Mouse (Mus musculus): ENCODE results near the gene Leprot.

The Leprot gene

DNA sequence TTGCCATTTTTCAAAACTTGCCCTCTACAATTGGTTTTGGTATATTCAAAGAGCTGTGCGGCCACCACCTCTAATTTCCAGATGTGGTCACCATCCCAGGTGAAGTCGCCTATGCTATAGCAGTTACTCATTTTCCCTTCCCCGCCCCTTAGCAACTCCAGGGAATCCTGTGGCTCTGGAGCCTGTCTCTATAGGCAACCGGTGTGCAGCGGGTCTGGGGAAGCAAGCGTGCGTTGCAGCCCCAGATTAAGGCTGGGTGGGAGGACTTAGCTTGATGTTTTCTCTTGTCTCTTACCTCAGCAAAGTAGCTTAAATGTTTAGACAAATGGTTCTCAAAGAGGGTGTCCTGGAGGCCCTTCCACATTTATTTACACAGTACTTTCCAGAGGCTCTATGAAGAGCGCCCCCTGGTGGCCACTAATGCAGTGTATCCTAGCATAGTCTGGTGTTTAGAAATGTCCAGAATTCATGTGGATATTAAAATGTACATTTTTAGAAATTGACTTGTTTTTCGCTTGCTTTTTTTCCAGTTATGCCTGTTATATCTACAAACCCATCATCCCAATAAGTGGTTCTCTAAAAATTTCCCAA is 16.7 kb downstream of the Leprot start:
- no peak for DNase-seq (ENCODE audit: low spot score in 2 of 2)

DNA sequence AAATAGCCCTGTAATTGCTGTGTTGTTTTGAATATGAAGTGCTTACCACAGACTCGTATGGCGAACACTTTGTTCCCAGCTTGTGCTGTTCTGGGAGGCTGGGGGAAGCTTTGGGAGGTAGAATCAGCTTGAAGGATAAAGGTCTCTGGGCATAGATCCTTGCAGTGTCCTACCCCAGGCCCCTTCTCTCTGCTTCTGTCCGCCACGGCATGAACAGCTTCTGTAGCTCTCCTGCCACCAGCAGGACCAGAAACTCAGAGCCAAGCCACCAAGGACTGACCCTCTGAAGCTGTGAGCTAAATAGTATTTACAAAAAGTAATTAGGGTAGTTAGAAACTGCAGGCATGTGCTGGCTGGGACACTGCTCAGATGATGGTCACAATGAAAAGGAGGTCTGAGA is 17.2 kb downstream of the Leprot start:
- no peak for DNase-seq (ENCODE audit: low spot score in 2 of 2)

DNA sequence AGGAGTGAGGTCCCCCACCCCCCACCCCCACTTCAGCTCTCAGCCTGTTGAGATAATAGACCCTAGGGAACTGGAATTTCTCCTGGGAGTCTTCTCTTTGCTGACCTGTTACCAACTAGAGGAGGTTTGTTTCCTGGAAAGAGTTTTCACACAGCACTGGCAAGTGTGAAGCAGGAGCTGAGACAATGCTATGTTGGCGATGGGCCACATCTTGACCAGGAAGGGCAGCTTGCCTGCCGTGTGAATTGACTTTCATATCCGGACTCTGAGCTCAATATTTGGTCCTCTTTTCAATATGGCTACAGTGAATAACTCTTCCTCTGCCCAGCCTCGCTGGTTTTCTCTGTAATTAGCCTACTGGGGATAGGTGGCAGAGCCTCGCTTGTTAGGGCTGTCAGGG is 21.6 kb downstream of the Leprot start:
- no peak for DNase-seq (ENCODE audit: low spot score in 2 of 2)

- no peak for DNase-seq (ENCODE audit: low spot score in 2 of 2)
Measured at GRCm38 (mm10) chr4:101669811-101670210, 22.3 kb downstream of the Leprot start.

DNA sequence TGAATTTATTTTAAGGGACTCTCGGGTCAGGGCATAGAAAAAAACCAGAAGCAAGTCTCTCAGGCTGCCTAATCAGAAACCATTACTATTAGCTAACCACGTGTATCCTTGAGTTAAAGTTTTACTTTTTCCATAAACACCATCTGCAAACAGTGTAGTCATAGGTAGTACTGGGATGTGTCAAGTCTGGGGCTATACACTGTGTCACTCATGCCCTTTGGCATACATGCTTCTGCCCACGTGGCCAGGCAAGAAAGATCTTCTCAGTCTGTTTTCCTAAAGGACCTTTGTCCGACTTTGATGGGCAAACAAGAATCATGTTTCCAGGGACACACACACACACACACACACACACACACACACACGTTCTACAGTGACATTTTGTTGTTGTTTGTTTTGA is 27.3 kb downstream of the Leprot start:
- no peak for DNase-seq (ENCODE audit: low spot score in 2 of 2)

DNA sequence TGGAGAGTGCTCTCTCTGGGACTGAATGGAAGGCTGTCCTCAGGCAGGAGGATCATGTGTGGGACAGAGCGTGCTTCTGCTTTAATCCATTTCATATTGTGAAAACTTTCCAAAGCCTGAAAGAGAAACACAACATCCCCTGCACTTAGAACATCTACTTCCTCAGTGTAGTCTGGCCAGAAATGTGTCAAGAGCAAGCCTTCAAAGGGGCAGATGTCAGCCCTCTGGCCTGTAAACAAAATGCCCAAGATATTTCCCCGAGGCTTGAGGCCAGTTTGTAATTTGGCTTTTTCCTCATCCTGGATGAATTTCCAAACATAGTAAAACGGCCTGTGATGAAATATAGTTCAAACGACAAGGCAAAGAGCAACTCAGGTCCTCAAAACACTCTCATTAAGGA is 28.2 kb downstream of the Leprot start:
- DNase-seq (ENCODE audit: low spot score in 2 of 2): no peak

GRCm38 (mm10) chr4:101682620-101683019 is 35.1 kb downstream of the Leprot start:
- DNase-seq (ENCODE audit: low spot score in 2 of 2): no peak

GRCm38 (mm10) chr4:101683086-101683485 is 35.6 kb downstream of the Leprot start:
- DNase-seq (ENCODE audit: low spot score in 2 of 2): no peak

DNA sequence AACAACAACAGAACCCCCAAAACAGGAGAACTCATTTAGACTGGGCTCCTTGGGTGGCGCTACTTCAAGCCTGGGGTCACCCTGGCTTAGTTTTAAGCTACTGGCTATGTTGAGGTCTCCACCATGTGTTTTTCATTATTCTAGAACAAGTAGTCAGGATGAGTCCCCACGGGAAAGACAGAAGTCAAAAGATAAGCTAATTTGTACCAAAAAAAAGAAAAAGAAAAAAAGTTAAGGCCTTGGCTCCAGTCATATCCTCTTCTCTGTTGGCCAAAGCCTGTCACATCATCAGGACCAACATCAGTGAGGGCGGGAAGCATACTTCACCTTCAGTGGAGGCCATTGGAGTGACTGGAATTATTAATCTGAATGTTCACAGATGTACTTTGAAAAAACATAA is 37.3 kb downstream of the Leprot start:
- no peak for DNase-seq (ENCODE audit: low spot score in 2 of 2)

DNA sequence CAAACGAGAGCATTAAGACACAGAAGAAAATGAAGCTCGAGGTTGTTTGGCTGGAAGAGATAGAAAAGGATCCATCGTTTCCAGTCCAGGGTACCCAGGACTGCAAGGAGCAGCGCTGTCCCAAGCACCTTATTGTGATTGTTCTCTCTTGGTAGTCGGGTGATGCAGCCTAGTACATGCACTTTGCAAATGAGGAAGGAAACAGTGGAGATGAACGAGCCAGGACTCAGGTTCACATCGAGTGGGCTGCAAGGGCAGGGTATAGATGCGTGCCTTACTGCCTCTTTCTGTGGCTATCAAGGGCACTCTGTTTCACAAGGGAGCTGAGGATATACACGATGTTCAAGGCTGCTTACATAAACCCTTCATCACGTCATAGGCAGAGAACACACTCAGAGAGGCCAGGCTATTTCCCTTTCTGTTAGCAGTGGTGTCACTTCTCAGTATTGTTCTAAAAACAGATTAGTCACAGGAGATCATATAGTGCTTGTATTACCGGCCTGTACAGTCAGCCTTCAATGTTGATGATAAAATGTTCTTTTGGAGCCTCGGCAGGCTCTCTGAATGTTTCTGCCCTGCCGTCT is 38.8 kb downstream of the Leprot start:
- DNase-seq (ENCODE audit: low spot score in 2 of 2): no peak

- no peak for DNase-seq (ENCODE audit: low spot score in 2 of 2)
Measured at GRCm38 (mm10) chr4:101689241-101689640, 41.7 kb downstream of the Leprot start.

DNA sequence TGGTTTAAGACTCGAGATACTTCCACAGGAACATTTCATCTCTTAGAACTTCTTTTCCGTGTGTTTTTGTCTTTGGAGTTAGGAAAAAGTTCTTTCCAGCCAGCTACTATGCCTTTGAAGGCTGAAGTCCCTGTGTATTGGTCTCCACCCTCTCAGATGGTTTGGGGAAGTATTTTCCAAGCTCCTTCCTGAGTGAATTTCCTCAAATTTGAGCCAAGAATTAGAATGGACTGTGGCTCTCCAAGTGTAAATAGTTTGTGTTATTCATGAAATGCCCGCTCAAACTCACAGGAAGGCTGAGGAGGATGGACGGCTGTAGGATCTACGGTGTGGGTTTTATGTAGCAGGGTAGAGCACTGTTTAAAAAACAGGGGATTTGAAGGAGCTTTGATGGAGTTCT is 42.1 kb downstream of the Leprot start:
- DNase-seq (ENCODE audit: low spot score in 2 of 2): no peak

- DNase-seq (ENCODE audit: low spot score in 2 of 2): no peak
Measured at GRCm38 (mm10) chr4:101692892-101693291, 45.4 kb downstream of the Leprot start.

DNA sequence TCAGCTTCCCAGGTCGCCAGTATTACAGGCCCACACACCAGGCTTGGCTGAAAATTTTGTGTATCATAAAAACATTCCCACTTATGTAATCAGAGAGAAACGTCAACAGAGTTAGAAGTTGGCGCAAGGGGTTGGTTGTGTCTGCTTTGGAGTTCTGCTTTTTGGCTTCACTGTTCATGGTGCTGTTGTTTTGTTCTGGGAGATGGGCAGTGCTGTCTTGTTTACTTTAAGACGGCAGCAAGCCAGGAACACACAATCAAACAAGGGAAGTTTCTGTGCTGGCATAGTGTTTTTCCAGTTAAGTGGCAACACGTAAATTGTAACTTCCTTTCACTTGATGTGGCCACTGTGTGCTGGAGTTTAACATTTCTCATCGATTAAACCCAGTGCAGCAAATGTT is 47.0 kb downstream of the Leprot start:
- no peak for DNase-seq (ENCODE audit: low spot score in 2 of 2)

DNA sequence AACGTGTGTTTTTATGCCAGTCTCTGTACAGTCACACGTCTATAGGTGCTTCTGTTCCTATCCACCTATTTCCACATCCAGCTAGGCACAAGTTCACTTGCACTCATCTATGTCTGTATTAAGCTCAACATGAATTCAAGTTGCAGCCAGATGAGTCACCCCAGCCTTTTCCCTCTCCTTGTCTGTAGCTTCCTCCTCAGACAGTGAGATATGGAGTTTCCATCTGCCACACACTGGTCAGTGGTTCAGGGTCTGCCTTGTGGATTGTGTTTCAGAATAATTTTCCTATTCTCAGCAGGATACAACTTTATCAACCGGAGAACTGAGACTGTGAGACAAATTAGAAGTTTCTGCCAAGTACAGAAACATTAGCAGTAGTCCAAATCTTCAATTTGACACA is 49.7 kb downstream of the Leprot start:
- DNase-seq (ENCODE audit: low spot score in 2 of 2): no peak

GRCm38 (mm10) chr4:101699423-101699822 is 51.9 kb downstream of the Leprot start:
- DNase-seq (ENCODE audit: low spot score in 2 of 2): no peak

- DNase-seq (ENCODE audit: low spot score in 2 of 2): no peak
Measured at GRCm38 (mm10) chr4:101700892-101701640, 53.5 kb downstream of the Leprot start.

DNA sequence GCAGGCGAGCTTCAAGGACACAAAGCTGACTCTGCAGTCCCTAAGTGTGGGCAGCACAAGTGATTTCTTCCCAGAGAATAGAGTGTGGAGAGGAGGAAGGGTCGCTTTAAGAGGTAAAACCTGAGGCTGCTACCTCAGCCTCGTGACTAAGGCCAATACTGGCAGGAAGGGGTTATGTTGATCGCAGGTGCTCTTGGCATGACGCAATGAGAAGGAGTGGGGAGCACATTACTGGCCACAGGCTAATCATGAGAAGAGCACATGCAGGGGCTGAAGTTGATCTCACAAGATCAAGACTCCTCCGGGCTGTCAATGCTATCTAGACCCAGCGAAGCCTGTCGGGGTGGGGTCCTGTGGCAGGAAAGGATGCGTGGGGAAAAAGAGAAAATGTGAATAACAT is 57.8 kb downstream of the Leprot start:
- no peak for DNase-seq (ENCODE audit: low spot score in 2 of 2)

GRCm38 (mm10) chr4:101707234-101707633 is 59.7 kb downstream of the Leprot start:
- DNase-seq (ENCODE audit: low spot score in 2 of 2): no peak

DNA sequence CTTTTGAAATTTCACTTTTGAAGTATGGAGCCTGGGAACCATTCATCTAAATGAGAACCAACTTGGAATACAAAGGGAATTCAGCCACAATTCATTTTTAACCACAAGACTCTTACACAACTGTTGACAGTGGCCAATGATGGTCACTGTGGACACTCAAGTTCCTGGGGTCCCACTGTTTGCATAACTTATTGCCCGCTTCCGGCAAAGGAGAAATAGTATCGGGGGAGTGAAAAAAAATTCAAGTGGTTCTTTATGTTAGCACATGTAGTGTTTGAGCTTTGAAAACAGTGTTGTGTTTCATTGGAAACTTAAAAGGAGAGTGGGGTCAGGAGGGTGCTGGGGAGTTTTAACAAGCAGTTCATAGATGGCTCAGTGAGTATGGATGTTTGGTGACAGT is 60.4 kb downstream of the Leprot start:
- no peak for DNase-seq (ENCODE audit: low spot score in 2 of 2)
